Mouse (Mus musculus): ENCODE data around the gene Hdhd3. TPM values are rescaled to one million over a fixed set of nuclear protein-coding genes. Genes with fewer than 3 reads are reported as not detected.

Hdhd3 gene
- 10 to 100 TPM; 35.5 to 36.9 TPM for polyA plus RNA-seq (2012; fragmentation: generic; extraction: Trizol)

GRCm38 (mm10) chr4:62503374-62503970, at the start of gene Hdhd3:
TSS of gene Hdhd3 (minus strand) at chr4:62503467.

GRCm38 (mm10) chr4:62524651-62525488, 21.6 kb upstream of the Hdhd3 start, which contains the start of the genes Pole3 and 4933430I17Rik:
TSS of gene Pole3 (minus strand) at chr4:62525068.
TSS of gene 4933430I17Rik (plus strand) at chr4:62525369.

GRCm38 (mm10) chr4:62519849-62520233, 16.6 kb upstream of the Hdhd3 start, which contains the start of gene Alad:
TSS of gene Alad (minus strand) at chr4:62519918.

GRCm38 (mm10) chr4:62479937-62480708, 23.1 kb downstream of the Hdhd3 start, which contains the start of gene Bspry:
TSS of gene Bspry (plus strand) at chr4:62480053.

GRCm38 (mm10) chr4:62470598-62471051, 32.6 kb downstream of the Hdhd3 start, which contains the start of gene Wdr31:
TSS of gene Wdr31 (minus strand) at chr4:62470896.

Other genes starting within 250 kb of the Hdhd3 start
- gene Slc31a2, start 240.9 kb downstream of the Hdhd3 start, polyA plus RNA-seq (2012; fragmentation: generic; extraction: Trizol) = 10 to 100 TPM in 1 of 2 experiments, 1 to 10 TPM in 1; 1.4 to 15.5 TPM
- gene Fkbp15, start 142.9 kb downstream of the Hdhd3 start, polyA plus RNA-seq (2012; fragmentation: generic; extraction: Trizol) = 10 to 100 TPM in 1 of 2 experiments, 1 to 10 TPM in 1; 8.2 to 25.7 TPM
- gene Slc31a1, start 142.7 kb downstream of the Hdhd3 start, polyA plus RNA-seq (2012; fragmentation: generic; extraction: Trizol) = 10 to 100 TPM in 1 of 2 experiments, 1 to 10 TPM in 1; 4.3 to 18.4 TPM
- gene Cdc26, start 94.8 kb downstream of the Hdhd3 start, polyA plus RNA-seq (2012; fragmentation: generic; extraction: Trizol) = 10 to 100 TPM; 69.8 to 90.5 TPM
- gene Prpf4, start 94.7 kb downstream of the Hdhd3 start, polyA plus RNA-seq (2012; fragmentation: generic; extraction: Trizol) = 1 to 10 TPM; 3.4 to 7.3 TPM
- gene Rnf183, start 68.2 kb downstream of the Hdhd3 start, polyA plus RNA-seq (2012; fragmentation: generic; extraction: Trizol) = under 1 TPM; 0.06 to 0.60 TPM
- under 1 TPM; 0.07 to 0.12 TPM for gene Wdr31, start 32.6 kb downstream of the Hdhd3 start, polyA plus RNA-seq (2012; fragmentation: generic; extraction: Trizol)
- 1 to 10 TPM in 1 of 2 experiments, under 1 TPM in 1; 0.08 to 1.0 TPM for gene Bspry, start 23.4 kb downstream of the Hdhd3 start, polyA plus RNA-seq (2012; fragmentation: generic; extraction: Trizol)
- 100 to 1,000 TPM; 124 to 319 TPM for gene Alad, start 16.5 kb upstream of the Hdhd3 start, polyA plus RNA-seq (2012; fragmentation: generic; extraction: Trizol)
- gene Pole3, start 21.6 kb upstream of the Hdhd3 start, polyA plus RNA-seq (2012; fragmentation: generic; extraction: Trizol) = 10 to 100 TPM; 33.3 to 62.6 TPM
- under 1 TPM; 0.05 to 0.17 TPM for gene 4933430I17Rik, start 21.9 kb upstream of the Hdhd3 start, polyA plus RNA-seq (2012; fragmentation: generic; extraction: Trizol)
- 10 to 100 TPM; 24.2 to 87.0 TPM for gene Rgs3, start 56.4 kb upstream of the Hdhd3 start, polyA plus RNA-seq (2012; fragmentation: generic; extraction: Trizol)

Data from C3H10T1/2 (cell line).